Mouse (Mus musculus) kidney, adult 9 months (tissue): ENCODE data around the gene Tecta.

Source experiments
- DNase-seq: peaks from one replicate; pipeline ENCODE4 v3.0.0; 2022

Tecta gene

GRCm38 (mm10) chr9:42317337-42317736, 82.4 kb downstream of the Tecta start:
- DNase-seq: peak; percentile 5

DNA sequence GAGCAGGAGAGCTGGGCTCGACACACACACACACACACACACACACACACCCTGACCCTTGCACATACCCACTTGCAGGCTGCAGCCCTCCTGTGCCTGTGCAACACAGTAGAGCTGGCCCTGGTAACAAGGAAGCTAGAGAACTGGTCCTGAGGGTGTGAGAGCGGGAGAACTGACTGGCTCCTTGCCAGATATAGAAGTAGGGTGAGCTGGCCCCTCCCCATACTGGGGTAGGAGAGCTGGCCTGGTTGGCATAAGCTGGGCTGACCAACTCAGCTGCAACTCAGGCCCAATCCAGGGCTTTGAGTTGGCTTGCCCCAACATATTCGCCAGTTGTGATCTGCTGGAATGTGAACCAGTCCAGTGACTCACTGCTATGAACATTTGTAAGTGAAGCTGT, 83.9 kb downstream of the Tecta start:
- DNase-seq: peak; percentile 38

DNA sequence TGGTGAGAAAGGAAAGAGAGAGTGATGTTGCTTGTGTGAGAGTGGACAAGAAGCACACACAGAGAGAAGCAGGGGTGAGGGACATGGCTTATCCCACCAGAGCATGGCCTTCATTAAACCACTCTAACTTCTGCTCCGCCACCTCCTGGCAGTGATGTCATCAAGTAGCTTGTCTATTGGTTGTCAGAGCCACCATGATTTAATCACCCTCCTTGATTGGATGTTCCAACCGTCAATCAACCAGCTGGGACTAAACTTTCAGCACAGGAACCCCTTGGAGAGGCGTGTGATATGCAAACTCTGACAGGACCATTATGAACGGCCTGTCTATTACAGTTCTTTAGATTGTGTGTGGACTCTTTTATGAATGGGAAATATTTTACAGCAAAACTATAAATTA, 84.8 kb downstream of the Tecta start:
- DNase-seq: peak; percentile 55

- DNase-seq: no peak
These were observed 85.3 kb downstream of the Tecta start for GRCm38 (mm10) chr9:42314388-42314787.

DNA sequence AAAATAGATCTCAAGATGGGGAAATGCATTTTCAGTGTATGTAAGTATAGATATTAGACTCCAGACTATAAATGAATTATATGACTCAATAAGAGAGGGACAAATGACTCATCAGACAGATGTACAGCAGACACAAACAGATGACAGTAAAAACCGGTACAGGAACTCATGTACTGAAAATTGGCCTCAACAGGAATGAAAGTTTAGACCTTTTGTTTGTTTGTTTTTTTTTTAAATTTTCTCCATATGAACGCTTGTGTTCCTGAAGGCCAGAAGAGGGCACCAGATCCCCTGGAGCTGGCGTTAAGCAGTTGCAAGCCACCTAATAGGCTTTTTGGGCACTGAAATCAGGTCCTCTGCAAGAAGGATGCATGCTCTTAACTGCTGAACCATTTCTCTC, 85.9 kb downstream of the Tecta start:
- DNase-seq: no peak

- DNase-seq: no peak
These were observed 88.4 kb downstream of the Tecta start for GRCm38 (mm10) chr9:42311311-42311710.

DNA sequence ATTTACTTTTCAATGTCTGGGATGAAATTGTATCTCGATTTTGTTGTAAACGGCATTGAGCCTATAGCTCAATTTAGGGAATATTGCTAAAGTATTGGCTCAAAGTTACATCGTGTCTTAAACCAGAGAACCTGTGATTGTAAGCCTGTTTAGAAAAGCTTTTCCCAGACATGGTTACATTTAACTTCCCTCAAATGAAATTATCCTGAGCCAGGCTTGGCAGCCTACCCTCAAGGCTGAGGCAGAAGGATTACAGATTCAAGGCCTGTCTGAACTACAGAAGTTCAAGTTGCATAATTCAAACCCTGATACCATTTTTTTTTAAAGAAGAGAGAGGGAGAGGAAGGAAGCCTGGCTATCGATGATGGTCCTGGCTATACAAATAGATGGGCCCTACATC, 95.8 kb downstream of the Tecta start:
- no peak for DNase-seq

DNA sequence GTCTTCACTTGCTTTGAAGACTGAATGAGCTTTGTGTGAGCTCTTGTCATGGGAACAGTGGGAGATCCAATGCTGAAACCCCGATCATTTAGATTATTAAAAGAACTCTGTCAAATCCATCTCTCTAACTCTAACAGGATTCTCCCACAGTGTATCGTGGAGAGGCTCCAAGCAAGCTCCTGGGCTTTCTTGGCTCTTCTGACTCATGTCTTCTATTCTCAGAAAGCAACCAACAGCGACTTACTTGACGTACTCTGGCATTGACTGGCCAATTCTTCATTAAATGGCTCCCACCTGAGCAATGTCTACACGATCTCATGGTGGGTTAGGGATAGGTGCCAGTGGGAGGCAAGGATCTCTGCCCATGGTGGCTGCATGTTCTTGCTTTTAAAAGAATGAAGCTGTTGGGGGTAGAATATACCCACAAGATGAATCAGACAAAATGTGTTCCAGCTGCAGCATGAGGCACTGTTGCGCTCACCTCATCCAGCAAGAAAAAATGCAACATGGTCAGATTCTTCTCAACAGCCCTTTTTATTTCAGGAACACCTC, 98.6 kb downstream of the Tecta start:
- DNase-seq: no peak

GRCm38 (mm10) chr9:42296297-42296922, 103.3 kb downstream of the Tecta start:
- no peak for DNase-seq

DNA sequence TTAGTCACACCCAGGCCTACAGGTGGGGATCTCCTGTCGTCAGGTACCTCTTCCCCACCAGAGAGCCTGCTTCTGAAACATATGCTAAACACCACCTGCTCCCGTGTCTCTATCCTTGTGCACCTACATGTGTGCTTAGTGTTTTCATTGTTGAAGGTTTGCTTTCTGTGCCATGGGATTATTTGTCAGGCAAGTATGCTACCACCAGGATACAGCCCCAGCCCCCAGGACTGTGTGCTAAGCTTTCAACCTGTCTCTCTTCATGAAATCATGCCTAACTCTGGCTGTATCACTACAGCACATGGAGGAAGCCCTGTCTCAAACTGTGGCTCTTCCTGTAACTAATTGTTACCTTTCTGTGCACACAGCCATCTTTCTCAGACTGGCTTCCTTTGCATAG, 105.6 kb downstream of the Tecta start:
- no peak for DNase-seq

GRCm38 (mm10) chr9:42293596-42293995, 106.1 kb downstream of the Tecta start:
- DNase-seq: no peak

GRCm38 (mm10) chr9:42293051-42293450, 106.7 kb downstream of the Tecta start:
- no peak for DNase-seq

GRCm38 (mm10) chr9:42279676-42280075, 120.1 kb downstream of the Tecta start:
- DNase-seq: no peak
